In the genomic region with DNA sequence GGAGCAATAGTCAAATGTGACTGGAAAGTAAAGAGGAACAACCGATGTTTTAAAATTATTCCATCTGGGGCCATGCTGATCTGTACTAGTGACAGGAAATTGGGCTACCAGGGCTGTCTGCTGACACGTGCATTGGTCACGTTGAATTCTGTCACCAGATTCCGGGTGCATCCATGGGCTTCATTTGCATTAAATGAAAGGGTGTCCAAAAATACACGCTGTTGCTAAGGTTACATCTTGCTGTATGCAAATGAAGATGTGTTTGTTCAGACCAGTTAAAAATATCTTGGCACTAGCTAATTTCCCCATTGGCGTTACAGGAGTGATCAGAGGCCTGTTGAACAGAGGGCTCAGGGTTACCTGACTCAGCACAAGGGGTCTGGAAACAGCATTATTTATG, we compare ENCODE assay signal across 11 mouse cellular contexts. TPM values are rescaled to one million over a fixed set of nuclear protein-coding genes. Genes with fewer than 3 reads are reported as not detected.
DNase-seq lines count a peak whose midpoint lies in the region; ATAC-seq and TF ChIP-seq lines count a peak whose summit lies in the region.
"Had no signal": no experiment of that assay in that cellular context is flagged by ENCODE, and none has a peak within 500 bp of the region (broad histone marks: within the 10 kb centered on the region; RNA-seq: fewer than 3 reads in every experiment).

No protein-coding gene starts in this region.

- no peaks in the 10 kb centered on the region for H3K4me1 ChIP-seq in hindbrain, embryonic 11.5 days (replicated peaks; ENCODE audit: control insufficient read depth, insufficient read depth, low read length)
- peaks cover 3% of the 10 kb centered on the region for H3K4me1 ChIP-seq in hindbrain, embryonic 10.5 days (replicated peaks)
- H3K4me1 ChIP-seq in hindbrain, embryonic 12.5 days, result no peaks in the 10 kb centered on the region; the same call in 1 of the 2 replicates
- H3K4me1 ChIP-seq in lung, adult 2 months (ENCODE audit: control insufficient read depth, insufficient read depth, low read length), result no peaks in the 10 kb centered on the region
- H3K4me1 ChIP-seq in heart, embryonic 11.5 days (ENCODE audit: control insufficient read depth, insufficient read depth, low read length), result no peaks in the 10 kb centered on the region

- no peak for DNase-seq in hindbrain, embryonic 11.5 days (ENCODE audit: low spot score)
- no peak for DNase-seq in hindbrain, embryonic 10.5 days (ENCODE audit: low spot score)
- DNase-seq in left cerebral cortex, postnatal 10 days (ENCODE audit: extremely low spot score in 1 of 2, low spot score in 2 of 2), result peak; percentile 49 to 85
- peak; percentile 39 for DNase-seq in right cerebral cortex, postnatal 4 days
- DNase-seq in kidney, postnatal 4 days, result no peak
- no peak for DNase-seq in lung, adult 2 months
- DNase-seq: cerebellum, adult 11-12 months; liver, postnatal 0 days had no signal

- no peak for TF ChIP-seq CTCF in lung, adult 2 months (IDR thresholded peaks at IDR 0.05; ENCODE audit: insufficient read depth, low read length)

- no peaks in the 10 kb centered on the region for H3K9me3 ChIP-seq in hindbrain, embryonic 11.5 days (ENCODE audit: control insufficient read depth, low read length)
- H3K9me3 ChIP-seq in hindbrain, embryonic 10.5 days, result no peaks in the 10 kb centered on the region
- no peaks in the 10 kb centered on the region for H3K9me3 ChIP-seq in hindbrain, embryonic 12.5 days (replicated peaks)
- no peaks in the 10 kb centered on the region for H3K9me3 ChIP-seq in heart, embryonic 11.5 days (replicated peaks; ENCODE audit: control insufficient read depth, low read length)

- H3K9ac ChIP-seq in hindbrain, embryonic 11.5 days (ENCODE audit: low read depth, low read length), result no peak overlapping the region
- no peak overlapping the region for H3K9ac ChIP-seq in hindbrain, embryonic 12.5 days
- no peak overlapping the region for H3K9ac ChIP-seq in heart, embryonic 11.5 days (ENCODE audit: low read depth, low read length)
- H3K9ac ChIP-seq: liver, postnatal 0 days had no signal

- no peaks in the 10 kb centered on the region for H3K36me3 ChIP-seq in hindbrain, embryonic 11.5 days (ENCODE audit: control insufficient read depth, insufficient read depth, low read length)
- H3K36me3 ChIP-seq in hindbrain, embryonic 10.5 days, result no peaks in the 10 kb centered on the region
- H3K36me3 ChIP-seq in hindbrain, embryonic 12.5 days, result no peaks in the 10 kb centered on the region
- no peaks in the 10 kb centered on the region for H3K36me3 ChIP-seq in heart, embryonic 11.5 days (ENCODE audit: control insufficient read depth, insufficient read depth, low read length)

- no peak overlapping the region for H3K4me2 ChIP-seq in hindbrain, embryonic 11.5 days (replicated peaks; ENCODE audit: low read depth, low read length)
- H3K4me2 ChIP-seq in hindbrain, embryonic 12.5 days (replicated peaks), result no peak overlapping the region
- no peak overlapping the region for H3K4me2 ChIP-seq in heart, embryonic 11.5 days

- 61% methylated on average over 6 of the region's 6 CpGs for WGBS in hindbrain, embryonic 11.5 days
- 69% methylated on average over 6 of the region's 6 CpGs for WGBS in hindbrain, embryonic 10.5 days
- WGBS in hindbrain, embryonic 12.5 days, result 52% methylated on average over 6 of the region's 6 CpGs
- WGBS in lung, adult 2 months, result 71% methylated on average over 6 of the region's 6 CpGs
- 83% methylated on average over 6 of the region's 6 CpGs for WGBS in heart, embryonic 11.5 days (ENCODE audit: insufficient replicate concordance)

- no peak overlapping the region for H3K4me3 ChIP-seq in hindbrain, embryonic 11.5 days (ENCODE audit: low read depth, low read length)
- no peak overlapping the region for H3K4me3 ChIP-seq in hindbrain, embryonic 10.5 days
- H3K4me3 ChIP-seq in hindbrain, embryonic 12.5 days, result no peak overlapping the region
- H3K4me3 ChIP-seq in lung, adult 2 months (replicated peaks; ENCODE audit: extremely low read depth, low read depth, low read length), result no peak overlapping the region
- H3K4me3 ChIP-seq in heart, embryonic 11.5 days (ENCODE audit: low read depth, low read length), result no peak overlapping the region

- intact Hi-C loops in left cerebral cortex, postnatal 10 days (cut with DNase I), result no loop called here

- TF ChIP-seq POLR2A in lung, adult 2 months (IDR thresholded peaks at IDR 0.05; ENCODE audit: borderline replicate concordance, extremely low read depth, low read depth, low read length), result no peak

- H3K27ac ChIP-seq in hindbrain, embryonic 11.5 days (ENCODE audit: low read depth, low read length), result no peak overlapping the region
- H3K27ac ChIP-seq in hindbrain, embryonic 10.5 days, result no peak overlapping the region
- H3K27ac ChIP-seq in hindbrain, embryonic 12.5 days, result no peak overlapping the region
- no peak overlapping the region for H3K27ac ChIP-seq in heart, embryonic 11.5 days (ENCODE audit: low read depth, low read length)
- H3K27ac ChIP-seq: kidney, postnatal 0 days had no signal

- ATAC-seq in hindbrain, embryonic 11.5 days (ENCODE audit: low FRiP score), result peak; percentile 51
- 0 out of 2 replicates have a peak, but pooled peaks have one; percentile 38 for ATAC-seq in hindbrain, embryonic 12.5 days (ENCODE audit: low FRiP score)
- no peak for ATAC-seq in heart, embryonic 11.5 days (replicated peaks; ENCODE audit: insufficient number of reproducible peaks, low FRiP score, low TSS enrichment)
- ATAC-seq: liver, postnatal 0 days had no signal

- no peaks in the 10 kb centered on the region for H3K27me3 ChIP-seq in hindbrain, embryonic 11.5 days (ENCODE audit: control insufficient read depth, insufficient read depth, low read length)
- H3K27me3 ChIP-seq in hindbrain, embryonic 10.5 days (ENCODE audit: insufficient read depth, poor library complexity, severe bottlenecking), result no peaks in the 10 kb centered on the region
- no peaks in the 10 kb centered on the region for H3K27me3 ChIP-seq in hindbrain, embryonic 12.5 days
- no peaks in the 10 kb centered on the region for H3K27me3 ChIP-seq in heart, embryonic 11.5 days (ENCODE audit: control insufficient read depth, insufficient read depth, low read length)

RNA-seq across cellular contexts. Expression of a gene that starts 36.2 kb away (rescaled TPM):
- 24.1 and 26.6 TPM in 2 replicates for polyA plus RNA-seq in hindbrain, embryonic 11.5 days (2014; fragmentation: Nextera tagmentation; extraction: Ambion mirVana)
- 9.0 and 13.4 TPM in 2 replicates for polyA plus RNA-seq in hindbrain, embryonic 10.5 days (2016; fragmentation: Nextera tagmentation; extraction: Ambion mirVana)
- polyA plus RNA-seq in hindbrain, embryonic 12.5 days (2016; fragmentation: Nextera tagmentation; extraction: Ambion mirVana), result 21.3 and 22.2 TPM in 2 replicates
- total RNA-seq in left cerebral cortex, postnatal 10 days (2021), result 100 to 1,000 TPM; 330 to 354 TPM
- polyA plus RNA-seq in lung, adult 2 months (2012; rRNA removed), result 9.0 and 10.4 TPM in 2 replicates
- 48.9 and 63.7 TPM in 2 replicates for polyA plus RNA-seq in heart, embryonic 11.5 days (2014; fragmentation: Nextera tagmentation; extraction: Ambion mirVana)

Comparison
In these comparisons a context has a peak if more than half of its experiments do, and no peak if none do; other contexts are left out.
1. DNase-seq: peak in left cerebral cortex, postnatal 10 days (2 of 2) and right cerebral cortex, postnatal 4 days (single experiment); none in hindbrain, embryonic 11.5 days (single experiment), hindbrain, embryonic 10.5 days (single experiment), kidney, postnatal 4 days (0 of 2) and lung, adult 2 months (single experiment).